Mouse (Mus musculus): ENCODE data around the gene Sgsm1. TPM values are rescaled to one million over a fixed set of nuclear protein-coding genes. Genes with fewer than 3 reads are reported as not detected.
A peak's percentile ranks its signal among the peaks of the same experiment; 100 is the strongest.

Gene Sgsm1
- polyA plus RNA-seq, 1 experiment = 11.7 TPM

DNA sequence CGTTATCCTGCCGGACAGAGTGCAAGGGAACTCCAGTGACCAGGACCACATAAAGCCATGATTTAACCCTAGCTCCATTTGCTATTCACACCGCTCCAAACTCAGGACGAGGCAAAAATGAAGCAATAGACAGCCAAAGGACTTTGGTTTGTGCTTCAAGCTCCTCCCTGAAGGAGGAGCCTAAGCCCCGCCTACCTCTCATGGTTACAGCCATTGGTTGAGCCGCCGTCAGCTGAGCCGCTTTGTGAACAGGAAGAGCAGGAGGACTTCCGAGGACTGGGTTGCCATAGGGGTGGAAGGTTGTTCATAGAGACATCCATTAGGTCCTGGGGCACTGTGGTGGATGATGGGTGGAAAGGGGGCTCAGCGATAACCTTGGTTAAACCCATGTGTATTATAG is 34.7 kb downstream of the Sgsm1 start:
- H3K36me3 ChIP-seq (ENCODE audit: control insufficient read depth, insufficient read depth, low read length, poor library complexity, severe bottlenecking) = no peaks in the 10 kb centered on the region
- H3K4me1 ChIP-seq (ENCODE audit: control insufficient read depth, insufficient read depth, low read length) = no peaks in the 10 kb centered on the region
- no peaks in the 10 kb centered on the region for H3K27me3 ChIP-seq (ENCODE audit: control insufficient read depth, insufficient read depth, low read length, poor library complexity, severe bottlenecking)
- H3K9ac ChIP-seq (ENCODE audit: low read depth, poor library complexity, severe bottlenecking) = 0 out of 2 replicates have a peak overlapping the region, but pooled peaks have one; percentile 27
- H3K9me3 ChIP-seq (replicated peaks; ENCODE audit: control insufficient read depth, insufficient read depth, low read length, poor library complexity, severe bottlenecking) = no peaks in the 10 kb centered on the region
- no peak overlapping the region for H3K27ac ChIP-seq (ENCODE audit: insufficient read depth, low read length)
- peak overlapping the region; percentile 50 for H3K4me3 ChIP-seq (ENCODE audit: low read depth, low read length)
- TF ChIP-seq POLR2A (IDR thresholded peaks at IDR 0.05; ENCODE audit: insufficient read depth, low read length) = no peak
- no peak for TF ChIP-seq CTCF (IDR thresholded peaks at IDR 0.05; ENCODE audit: low read depth, low read length)
- TF ChIP-seq EP300 (IDR thresholded peaks at IDR 0.05; ENCODE audit: insufficient read depth, low read depth, low read length) = no peak

DNA sequence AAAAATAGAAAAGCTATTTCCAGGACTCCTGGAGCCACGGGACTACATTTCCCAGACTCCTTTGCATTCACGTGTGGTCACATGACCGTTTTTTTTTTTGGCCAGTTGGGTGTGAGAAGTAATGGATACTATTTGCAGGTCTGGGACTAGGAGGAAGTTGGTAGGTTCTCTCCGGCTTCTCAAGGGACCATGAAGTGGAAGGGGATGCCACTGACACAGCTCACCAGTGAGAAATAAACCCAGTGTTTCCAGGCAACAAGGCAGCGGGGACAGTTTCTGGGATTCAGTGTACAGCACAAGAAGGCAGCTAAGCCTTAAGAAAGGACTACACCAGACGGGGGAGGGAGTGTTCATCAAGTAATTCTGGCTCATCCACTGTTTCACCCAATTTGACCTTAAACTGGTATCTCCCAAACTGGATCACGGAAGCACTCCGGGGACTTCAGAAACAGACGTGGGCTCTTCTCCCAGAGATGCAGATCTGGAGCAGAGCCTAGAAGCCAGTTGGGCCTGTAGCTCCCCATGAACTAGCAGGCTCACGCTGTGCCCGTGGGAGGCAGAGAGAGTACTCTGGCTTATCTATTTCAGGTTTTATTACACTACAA is 39.3 kb downstream of the Sgsm1 start:
- H3K27me3 ChIP-seq (ENCODE audit: control insufficient read depth, insufficient read depth, low read length, poor library complexity, severe bottlenecking) = no peaks in the 10 kb centered on the region
- H3K4me1 ChIP-seq (ENCODE audit: control insufficient read depth, insufficient read depth, low read length) = peaks cover 1% of the 10 kb centered on the region
- TF ChIP-seq EP300 (IDR thresholded peaks at IDR 0.05; ENCODE audit: insufficient read depth, low read depth, low read length) (no peak), CTCF (IDR thresholded peaks at IDR 0.05; ENCODE audit: low read depth, low read length) (no peak)
- H3K36me3 ChIP-seq (ENCODE audit: control insufficient read depth, insufficient read depth, low read length, poor library complexity, severe bottlenecking) = no peaks in the 10 kb centered on the region
- H3K9me3 ChIP-seq (replicated peaks; ENCODE audit: control insufficient read depth, insufficient read depth, low read length, poor library complexity, severe bottlenecking) = no peaks in the 10 kb centered on the region
- 0 out of 2 replicates have a peak overlapping the region, but pooled peaks have one; percentile 6 for H3K9ac ChIP-seq (ENCODE audit: low read depth, poor library complexity, severe bottlenecking)
- peak overlapping the region; percentile 57 for H3K4me3 ChIP-seq (ENCODE audit: low read depth, low read length)
- no peak overlapping the region for H3K27ac ChIP-seq (ENCODE audit: insufficient read depth, low read length)

DNA sequence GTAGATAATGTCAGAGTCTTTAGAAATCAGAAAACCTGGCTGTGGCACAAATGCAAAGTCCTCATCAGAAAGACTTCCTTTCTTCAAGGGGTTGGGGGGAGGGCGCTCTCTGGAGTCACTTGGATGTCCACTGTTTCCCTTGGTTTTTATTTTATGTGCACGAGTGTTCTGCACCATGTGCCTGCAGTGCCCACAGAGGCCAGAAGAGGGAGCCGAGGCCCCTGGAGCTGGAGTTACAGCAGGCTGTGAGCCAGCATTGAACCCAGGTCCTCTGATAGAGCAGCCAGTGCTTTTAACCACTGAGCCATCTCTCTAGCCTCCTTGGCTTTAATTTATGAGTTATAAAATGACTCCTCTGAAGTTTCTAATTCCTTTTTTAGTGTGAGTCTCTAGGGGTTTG is 40.5 kb downstream of the Sgsm1 start:
- H3K27me3 ChIP-seq (ENCODE audit: control insufficient read depth, insufficient read depth, low read length, poor library complexity, severe bottlenecking) = no peaks in the 10 kb centered on the region
- H3K27ac ChIP-seq (ENCODE audit: insufficient read depth, low read length) = no peak overlapping the region
- H3K4me3 ChIP-seq (ENCODE audit: low read depth, low read length) = no peak overlapping the region
- H3K9me3 ChIP-seq (replicated peaks; ENCODE audit: control insufficient read depth, insufficient read depth, low read length, poor library complexity, severe bottlenecking) = no peaks in the 10 kb centered on the region
- no peak for TF ChIP-seq POLR2A (IDR thresholded peaks at IDR 0.05; ENCODE audit: insufficient read depth, low read length)
- TF ChIP-seq CTCF (IDR thresholded peaks at IDR 0.05; ENCODE audit: low read depth, low read length) = peak; percentile 73
- H3K4me1 ChIP-seq (ENCODE audit: control insufficient read depth, insufficient read depth, low read length) = peaks cover 4% of the 10 kb centered on the region
- H3K36me3 ChIP-seq (ENCODE audit: control insufficient read depth, insufficient read depth, low read length, poor library complexity, severe bottlenecking) = no peaks in the 10 kb centered on the region
- no peak overlapping the region for H3K9ac ChIP-seq (ENCODE audit: low read depth, poor library complexity, severe bottlenecking)

DNA sequence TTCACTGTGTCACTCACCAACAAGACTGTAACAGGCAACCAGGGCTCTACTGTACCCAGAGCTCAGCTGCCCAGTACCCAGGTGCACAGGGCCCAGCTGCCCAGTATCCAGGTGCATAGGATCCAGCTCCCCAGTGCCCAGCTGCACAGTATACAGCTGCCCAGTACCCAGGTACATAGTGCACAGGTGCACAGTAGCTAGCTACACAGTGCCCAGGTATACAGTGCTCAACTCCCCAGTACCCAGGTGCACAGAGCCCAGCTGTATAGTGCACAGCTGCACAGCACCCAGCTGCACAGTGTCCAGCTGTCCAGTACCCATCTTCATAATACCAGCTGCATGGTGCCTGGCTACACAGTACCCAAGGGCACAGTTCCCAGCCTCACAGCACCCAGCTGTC is 42.3 kb downstream of the Sgsm1 start:
- H3K9ac ChIP-seq (ENCODE audit: low read depth, poor library complexity, severe bottlenecking) = no peak overlapping the region
- TF ChIP-seq POLR2A (IDR thresholded peaks at IDR 0.05; ENCODE audit: insufficient read depth, low read length) (no peak), EP300 (IDR thresholded peaks at IDR 0.05; ENCODE audit: insufficient read depth, low read depth, low read length) (no peak)
- H3K27ac ChIP-seq (ENCODE audit: insufficient read depth, low read length) = no peak overlapping the region
- H3K36me3 ChIP-seq (ENCODE audit: control insufficient read depth, insufficient read depth, low read length, poor library complexity, severe bottlenecking) = no peaks in the 10 kb centered on the region
- no peaks in the 10 kb centered on the region for H3K27me3 ChIP-seq (ENCODE audit: control insufficient read depth, insufficient read depth, low read length, poor library complexity, severe bottlenecking)
- H3K9me3 ChIP-seq (replicated peaks; ENCODE audit: control insufficient read depth, insufficient read depth, low read length, poor library complexity, severe bottlenecking) = no peaks in the 10 kb centered on the region
- H3K4me3 ChIP-seq (ENCODE audit: low read depth, low read length) = no peak overlapping the region
- peaks cover 4% of the 10 kb centered on the region for H3K4me1 ChIP-seq (ENCODE audit: control insufficient read depth, insufficient read depth, low read length)

DNA sequence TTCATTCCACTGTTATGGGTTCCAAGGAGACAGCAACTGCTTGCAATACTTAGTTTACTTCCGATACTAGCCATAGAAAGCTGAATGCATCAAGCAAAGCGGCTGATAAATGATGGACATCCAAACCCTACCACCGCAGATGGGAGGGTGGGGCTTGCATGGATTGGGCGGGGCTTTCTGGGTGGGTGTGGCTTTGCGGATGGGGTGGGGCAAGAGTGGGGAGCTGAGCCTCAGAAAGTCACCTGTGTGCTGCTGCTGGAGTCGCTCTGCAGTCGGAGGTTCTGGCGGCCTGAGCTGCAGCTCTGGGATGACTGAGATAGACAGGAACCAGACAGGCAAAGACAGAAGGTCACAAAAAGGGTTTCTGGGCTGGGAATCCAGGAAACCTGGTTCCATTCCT is 44.9 kb downstream of the Sgsm1 start:
- Histone ChIP-seq H3K4me1 (ENCODE audit: control insufficient read depth, insufficient read depth, low read length) (peaks cover 8% of the 10 kb centered on the region), H3K4me3 (ENCODE audit: low read depth, low read length) (no peak overlapping the region), H3K27me3 (ENCODE audit: control insufficient read depth, insufficient read depth, low read length, poor library complexity, severe bottlenecking) (no peaks in the 10 kb centered on the region), H3K27ac (ENCODE audit: insufficient read depth, low read length) (no peak overlapping the region), H3K9me3 (replicated peaks; ENCODE audit: control insufficient read depth, insufficient read depth, low read length, poor library complexity, severe bottlenecking) (no peaks in the 10 kb centered on the region), H3K9ac (ENCODE audit: low read depth, poor library complexity, severe bottlenecking) (no peak overlapping the region), H3K36me3 (ENCODE audit: control insufficient read depth, insufficient read depth, low read length, poor library complexity, severe bottlenecking) (no peaks in the 10 kb centered on the region)
- no peak for TF ChIP-seq CTCF (IDR thresholded peaks at IDR 0.05; ENCODE audit: low read depth, low read length)
- TF ChIP-seq POLR2A (IDR thresholded peaks at IDR 0.05; ENCODE audit: insufficient read depth, low read length) = no peak
- TF ChIP-seq EP300 (IDR thresholded peaks at IDR 0.05; ENCODE audit: insufficient read depth, low read depth, low read length) = no peak

DNA sequence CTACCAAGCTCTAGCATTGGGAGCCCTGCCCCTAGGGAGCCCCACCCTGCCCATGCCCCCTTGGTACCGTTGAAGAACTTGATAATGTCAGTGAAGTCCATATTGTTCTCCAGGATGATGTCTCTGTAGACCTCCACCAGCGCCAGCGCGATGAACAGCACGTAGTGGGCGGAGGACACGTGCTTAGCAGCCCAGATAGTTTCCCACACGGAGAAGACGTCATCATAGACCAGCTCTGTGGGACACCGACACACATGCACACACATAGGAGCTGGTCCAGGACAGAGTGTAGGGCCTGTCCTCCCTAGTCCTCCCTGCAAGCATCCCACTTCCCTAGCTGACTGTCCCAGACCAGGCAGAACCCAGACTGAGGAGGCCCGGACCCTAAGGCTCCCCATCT is 59.8 kb downstream of the Sgsm1 start:
- Histone ChIP-seq H3K9ac (ENCODE audit: low read depth, poor library complexity, severe bottlenecking) (no peak overlapping the region), H3K27ac (ENCODE audit: insufficient read depth, low read length) (no peak overlapping the region), H3K4me1 (ENCODE audit: control insufficient read depth, insufficient read depth, low read length) (peaks cover 4% of the 10 kb centered on the region), H3K4me3 (ENCODE audit: low read depth, low read length) (no peak overlapping the region), H3K36me3 (ENCODE audit: control insufficient read depth, insufficient read depth, low read length, poor library complexity, severe bottlenecking) (no peaks in the 10 kb centered on the region), H3K27me3 (ENCODE audit: control insufficient read depth, insufficient read depth, low read length, poor library complexity, severe bottlenecking) (no peaks in the 10 kb centered on the region), H3K9me3 (replicated peaks; ENCODE audit: control insufficient read depth, insufficient read depth, low read length, poor library complexity, severe bottlenecking) (no peaks in the 10 kb centered on the region)
- TF ChIP-seq CTCF (IDR thresholded peaks at IDR 0.05; ENCODE audit: low read depth, low read length) (no peak), EP300 (IDR thresholded peaks at IDR 0.05; ENCODE audit: insufficient read depth, low read depth, low read length) (no peak), POLR2A (IDR thresholded peaks at IDR 0.05; ENCODE audit: insufficient read depth, low read length) (no peak)

All from ES-Bruce4 (cell line).